Mouse (Mus musculus) heart, embryonic 11.5 days (tissue): ENCODE data around the gene Pvr. TPM values are rescaled to one million over a fixed set of nuclear protein-coding genes. Genes with fewer than 3 reads are reported as not detected.

Source experiments
- ATAC-seq: fragments of 200-750 bp; cut with Nextera tagmentation; replicated peaks from 2 replicates; pipeline ENCODE4 v1.8.0; 2017; ENCODE audit warnings: moderate library complexity; ENCODE audit not compliant: insufficient number of reproducible peaks, low FRiP score, low TSS enrichment
- H3K27ac ChIP-seq: fragments of 300-500 bp; sonication (generic); 2 replicates; pipeline ENCODE4 v1.5.1; 2014; ENCODE audit warnings: mild to moderate bottlenecking, low read depth, low read length
- H3K27me3 ChIP-seq: fragments of 300-500 bp; sonication (generic); 2 replicates; pipeline ENCODE4 v1.6.1; 2014; ENCODE audit warnings: mild to moderate bottlenecking, low read length, mixed read lengths; ENCODE audit not compliant: control insufficient read depth, insufficient read depth
- H3K36me3 ChIP-seq: fragments of 300-500 bp; sonication (generic); 2 replicates; pipeline ENCODE4 v1.6.1; 2014; ENCODE audit warnings: mild to moderate bottlenecking, low read length, moderate library complexity, mixed read lengths; ENCODE audit not compliant: control insufficient read depth, insufficient read depth
- H3K4me1 ChIP-seq: fragments of 300-500 bp; sonication (generic); 2 replicates; pipeline ENCODE4 v1.6.1; 2014; ENCODE audit warnings: low read length; ENCODE audit not compliant: control insufficient read depth, insufficient read depth
- H3K4me2 ChIP-seq: fragments of 300-500 bp; sonication (generic); 2 replicates; pipeline ENCODE4 v1.6.1; 2014; ENCODE audit warnings: mild to moderate bottlenecking, moderate library complexity
- H3K4me3 ChIP-seq: fragments of 300-500 bp; sonication (generic); 2 replicates; pipeline ENCODE4 v1.5.1; 2014; ENCODE audit warnings: low read depth, low read length
- H3K9ac ChIP-seq: fragments of 300-500 bp; sonication (generic); 2 replicates; pipeline ENCODE4 v1.6.1; 2014; ENCODE audit warnings: mild to moderate bottlenecking, low read depth, low read length, moderate library complexity
- H3K9me3 ChIP-seq: fragments of 300-500 bp; sonication (generic); replicated peaks from 2 replicates; pipeline ENCODE4 v1.6.1; 2016; ENCODE audit warnings: low read length; ENCODE audit not compliant: control insufficient read depth
- WGBS: fragments of 180-500 bp; shearing (Covaris S2); extraction: QIAGEN DNeasy Blood & Tissue Kit; methylation state at CpG from one replicate; pipeline ENCODE4 v1.1.7; 2014; ENCODE audit not compliant: insufficient replicate concordance; 5-methylcytosine and 5-hydroxymethylcytosine counted together
- polyA plus RNA-seq: library from polyadenylated mRNA; unstranded; fragments of >200 nt; fragmentation: Nextera tagmentation; extraction: Ambion mirVana; gene quantifications from 2 replicates; pipeline ENCODE4 v1.2.1, GENCODE M21; 2014

The Pvr gene
- polyA plus RNA-seq, 1 experiment from 2014 or later, result 12.0 TPM

DNA sequence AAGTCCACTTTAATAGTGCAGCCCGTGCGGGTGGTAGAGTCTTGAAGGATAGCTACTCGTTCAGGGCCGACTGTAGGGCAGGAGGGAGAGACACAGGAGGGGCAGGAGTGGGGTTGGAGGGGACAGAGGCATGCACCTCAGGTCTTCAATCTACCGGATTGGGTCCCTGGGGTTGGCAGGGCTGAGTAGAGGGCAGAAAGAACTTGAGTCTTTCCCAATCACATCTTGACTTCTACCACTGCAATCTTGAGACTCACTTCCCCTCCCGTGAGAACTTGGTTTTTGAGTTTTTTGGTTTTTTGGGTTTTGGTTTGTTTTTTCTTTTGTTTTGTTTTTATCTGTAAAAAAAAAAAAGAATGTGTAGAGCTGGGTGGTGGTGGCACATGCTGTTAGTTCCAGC lies 64.7 kb downstream of the Pvr start:
- H3K27me3 ChIP-seq, result peaks cover 26% of the 10 kb centered on the region
- no peaks in the 10 kb centered on the region for H3K36me3 ChIP-seq
- no peak overlapping the region for H3K27ac ChIP-seq
- no peak overlapping the region for H3K4me2 ChIP-seq
- no peaks in the 10 kb centered on the region for H3K9me3 ChIP-seq
- no peak overlapping the region for H3K4me3 ChIP-seq
- no peak overlapping the region for H3K9ac ChIP-seq
- H3K4me1 ChIP-seq, result 0 out of 2 replicates have a peak, but pooled peaks cover 3% of the 10 kb centered on the region
- 77% methylated on average over 6 of the region's 6 CpGs for WGBS
- ATAC-seq, result no peak

DNA sequence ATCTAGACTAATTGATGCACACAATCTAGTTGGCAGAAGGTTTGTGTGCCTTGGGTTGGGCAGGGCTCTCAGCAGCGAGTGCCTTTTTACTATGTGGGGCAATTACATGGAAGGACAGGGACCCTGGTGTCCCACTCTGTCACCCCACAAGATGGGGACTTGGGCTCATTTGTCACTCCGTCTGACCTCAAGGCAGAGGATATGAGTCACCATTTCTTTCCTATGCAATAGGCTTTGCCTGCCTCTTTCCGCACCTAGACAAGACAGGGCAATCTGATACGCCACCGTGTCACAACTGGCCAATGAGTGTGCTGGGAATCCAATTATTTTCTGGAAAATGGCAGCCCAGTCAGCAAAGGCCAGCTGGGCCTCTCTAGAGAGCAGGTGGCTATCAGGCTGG lies 65.3 kb downstream of the Pvr start:
- Histone ChIP-seq H3K9me3 (no peaks in the 10 kb centered on the region), H3K4me2 (no peak overlapping the region), H3K36me3 (no peaks in the 10 kb centered on the region), H3K27me3 (peaks cover 28% of the 10 kb centered on the region), H3K27ac (no peak overlapping the region), H3K4me1 (0 out of 2 replicates have a peak, but pooled peaks cover 3% of the 10 kb centered on the region), H3K9ac (no peak overlapping the region), H3K4me3 (no peak overlapping the region)
- WGBS, result 58% methylated on average over 5 of the region's 5 CpGs
- ATAC-seq, result no peak

Other genes with a start within 250 kb of the Pvr start
- 4.9 TPM in 1 of 2 replicates, not detected in the other for gene Apoc2, start 243.2 kb downstream of the Pvr start, polyA plus RNA-seq
- 1.2 TPM in 1 of 2 replicates, not detected in the other for gene Gm44805, start 239.7 kb downstream of the Pvr start, polyA plus RNA-seq
- gene Apoc4, start 239.7 kb downstream of the Pvr start, polyA plus RNA-seq, result 0.34 TPM in 1 of 2 replicates, not detected in the other
- 6.9 and 10.8 TPM in 2 replicates for gene Apoc1, start 228.5 kb downstream of the Pvr start, polyA plus RNA-seq
- 357 and 371 TPM in 2 replicates for gene Apoe, start 222.0 kb downstream of the Pvr start, polyA plus RNA-seq
- 142 and 154 TPM in 2 replicates for gene Tomm40, start 205.7 kb downstream of the Pvr start, polyA plus RNA-seq
- 87.0 and 100 TPM in 2 replicates for gene Nectin2, start 170.7 kb downstream of the Pvr start, polyA plus RNA-seq
- gene Bcam, start 150.1 kb downstream of the Pvr start, polyA plus RNA-seq, result 163 and 173 TPM in 2 replicates
- 0.20 and 0.24 TPM in 2 replicates for gene Cblc, start 124.4 kb downstream of the Pvr start, polyA plus RNA-seq
- gene Bcl3, start 98.4 kb downstream of the Pvr start, polyA plus RNA-seq, result 1.0 and 1.5 TPM in 2 replicates
- gene Gm19345, start 69.2 kb downstream of the Pvr start, polyA plus RNA-seq, result not detected in 2 replicates
- gene Ceacam16, start 59.9 kb downstream of the Pvr start, polyA plus RNA-seq, result not detected in 2 replicates
- gene Ceacam19, start 33.2 kb downstream of the Pvr start, polyA plus RNA-seq, result not detected in 2 replicates
- gene Igsf23, start 29.6 kb upstream of the Pvr start, polyA plus RNA-seq, result 0.84 and 2.0 TPM in 2 replicates
- gene Ceacam20, start 44.3 kb upstream of the Pvr start, polyA plus RNA-seq, result not detected in 2 replicates
- gene Nlrp9b, start 70.3 kb upstream of the Pvr start, polyA plus RNA-seq, result not detected in 2 replicates
- gene Vmn1r91, start 178.5 kb upstream of the Pvr start, polyA plus RNA-seq, result not detected in 2 replicates
- gene Gm16442, start 201.4 kb upstream of the Pvr start, polyA plus RNA-seq, result not detected in 2 replicates
- not detected in 2 replicates for gene Vmn1r93, start 217.9 kb upstream of the Pvr start, polyA plus RNA-seq
- not detected in 2 replicates for gene Vmn1r94, start 247.2 kb upstream of the Pvr start, polyA plus RNA-seq